Mouse (Mus musculus): ENCODE measurements around the gene Olfr99. TPM values are rescaled to one million over a fixed set of nuclear protein-coding genes. Genes with fewer than 3 reads are reported as not detected.
"Not testable (repeated sequence)": the region's sequence is repeated elsewhere in the genome, so short reads cannot be mapped to it uniquely, and the experiment has no call there.

Olfr99 gene
- polyA plus RNA-seq, 1 experiment = not detected

- no peak for DNase-seq
- TF ChIP-seq POLR2A (IDR thresholded peaks at IDR 0.05; ENCODE audit: borderline replicate concordance, insufficient read depth, low read length) (no peak), CTCF (IDR thresholded peaks at IDR 0.05; ENCODE audit: borderline replicate concordance, insufficient read depth, low read depth, low read length) (no peak)
- WGBS = 65% methylated on average over 8 of the region's 8 CpGs
- H3K27ac ChIP-seq (ENCODE audit: insufficient read depth, low read length) = no peak overlapping the region
- H3K4me3 ChIP-seq (replicated peaks; ENCODE audit: insufficient read depth, low read depth, low read length) = peak overlapping the region; percentile 67
- no peaks in the 10 kb centered on the region for H3K27me3 ChIP-seq (ENCODE audit: control insufficient read depth, insufficient read depth, low read length)
- no peaks in the 10 kb centered on the region for H3K4me1 ChIP-seq (ENCODE audit: control insufficient read depth, insufficient read depth, low read length)
Measured at GRCm38 (mm10) chr17:37270702-37271092, 12.6 kb downstream of the Olfr99 start.

- 1% methylated on average over 26 of the region's 26 CpGs for WGBS
- Histone ChIP-seq H3K4me3 (replicated peaks; ENCODE audit: insufficient read depth, low read depth, low read length) (peak within 1 kb of the TSS; percentile 67), H3K27ac (ENCODE audit: insufficient read depth, low read length) (no peak within 1 kb of the TSS), H3K4me1 (ENCODE audit: control insufficient read depth, insufficient read depth, low read length) (no peaks in the 10 kb centered on the region), H3K27me3 (ENCODE audit: control insufficient read depth, insufficient read depth, low read length) (no peaks in the 10 kb centered on the region)
- TF ChIP-seq POLR2A (IDR thresholded peaks at IDR 0.05; ENCODE audit: borderline replicate concordance, insufficient read depth, low read length) = no peak
- TF ChIP-seq CTCF (IDR thresholded peaks at IDR 0.05; ENCODE audit: borderline replicate concordance, insufficient read depth, low read depth, low read length) = no peak
- DNase-seq = peak; percentile 58 to 70
Measured at GRCm38 (mm10) chr17:37270058-37270701, 13.1 kb downstream of the Olfr99 start, which contains the start of gene H2-M3. TSS of gene H2-M3 (plus strand) at chr17:37270220.

GRCm38 (mm10) chr17:37263626-37264025 is 19.6 kb downstream of the Olfr99 start, which contains the start of gene Olfr98:
TSS of gene Olfr98 (minus strand) at chr17:37263749.
- TF ChIP-seq POLR2A (IDR thresholded peaks at IDR 0.05; ENCODE audit: borderline replicate concordance, insufficient read depth, low read length) (no peak), CTCF (IDR thresholded peaks at IDR 0.05; ENCODE audit: borderline replicate concordance, insufficient read depth, low read depth, low read length) (no peak)
- no peak for DNase-seq
- Histone ChIP-seq H3K27ac (ENCODE audit: insufficient read depth, low read length) (no peak within 1 kb of the TSS), H3K4me1 (ENCODE audit: control insufficient read depth, insufficient read depth, low read length) (no peaks in the 10 kb centered on the region), H3K27me3 (ENCODE audit: control insufficient read depth, insufficient read depth, low read length) (no peaks in the 10 kb centered on the region), H3K4me3 (replicated peaks; ENCODE audit: insufficient read depth, low read depth, low read length) (no peak within 1 kb of the TSS)
- 5% methylated on average over 1 of the region's 1 CpGs for WGBS

- TF ChIP-seq POLR2A (IDR thresholded peaks at IDR 0.05; ENCODE audit: borderline replicate concordance, insufficient read depth, low read length) (no peak), CTCF (IDR thresholded peaks at IDR 0.05; ENCODE audit: borderline replicate concordance, insufficient read depth, low read depth, low read length) (peak; percentile 28; the same call in 1 of the 2 replicates)
- Histone ChIP-seq H3K4me3 (replicated peaks; ENCODE audit: insufficient read depth, low read depth, low read length) (no peak overlapping the region), H3K4me1 (ENCODE audit: control insufficient read depth, insufficient read depth, low read length) (no peaks in the 10 kb centered on the region), H3K27me3 (ENCODE audit: control insufficient read depth, insufficient read depth, low read length) (no peaks in the 10 kb centered on the region), H3K27ac (ENCODE audit: insufficient read depth, low read length) (no peak overlapping the region)
- WGBS = 14% methylated on average over 1 of the region's 1 CpGs
- DNase-seq = no peak
Measured at GRCm38 (mm10) chr17:37250544-37250943, 32.7 kb downstream of the Olfr99 start.

GRCm38 (mm10) chr17:37249460-37249859 is 33.8 kb downstream of the Olfr99 start:
- Histone ChIP-seq H3K4me3 (replicated peaks; ENCODE audit: insufficient read depth, low read depth, low read length) (no peak overlapping the region), H3K27ac (ENCODE audit: insufficient read depth, low read length) (no peak overlapping the region), H3K27me3 (ENCODE audit: control insufficient read depth, insufficient read depth, low read length) (no peaks in the 10 kb centered on the region), H3K4me1 (ENCODE audit: control insufficient read depth, insufficient read depth, low read length) (no peaks in the 10 kb centered on the region)
- TF ChIP-seq POLR2A (IDR thresholded peaks at IDR 0.05; ENCODE audit: borderline replicate concordance, insufficient read depth, low read length) (no peak), CTCF (IDR thresholded peaks at IDR 0.05; ENCODE audit: borderline replicate concordance, insufficient read depth, low read depth, low read length) (no peak)
- no peak for DNase-seq

- Histone ChIP-seq H3K27ac (ENCODE audit: insufficient read depth, low read length) (no peak overlapping the region), H3K4me1 (ENCODE audit: control insufficient read depth, insufficient read depth, low read length) (no peaks in the 10 kb centered on the region), H3K4me3 (replicated peaks; ENCODE audit: insufficient read depth, low read depth, low read length) (no peak overlapping the region), H3K27me3 (ENCODE audit: control insufficient read depth, insufficient read depth, low read length) (no peaks in the 10 kb centered on the region)
- WGBS = 27% methylated on average over 5 of the region's 5 CpGs
- no peak for DNase-seq
- no peak for TF ChIP-seq POLR2A (IDR thresholded peaks at IDR 0.05; ENCODE audit: borderline replicate concordance, insufficient read depth, low read length)
- no peak for TF ChIP-seq CTCF (IDR thresholded peaks at IDR 0.05; ENCODE audit: borderline replicate concordance, insufficient read depth, low read depth, low read length)
Measured at GRCm38 (mm10) chr17:37246715-37247114, 36.5 kb downstream of the Olfr99 start.

- Histone ChIP-seq H3K4me3 (replicated peaks; ENCODE audit: insufficient read depth, low read depth, low read length) (no peak overlapping the region), H3K27ac (ENCODE audit: insufficient read depth, low read length) (no peak overlapping the region), H3K27me3 (ENCODE audit: control insufficient read depth, insufficient read depth, low read length) (no peaks in the 10 kb centered on the region), H3K4me1 (ENCODE audit: control insufficient read depth, insufficient read depth, low read length) (no peaks in the 10 kb centered on the region)
- no peak for DNase-seq
- WGBS = 56% methylated on average over 3 of the region's 3 CpGs
- TF ChIP-seq POLR2A (IDR thresholded peaks at IDR 0.05; ENCODE audit: borderline replicate concordance, insufficient read depth, low read length) = no peak
Measured at GRCm38 (mm10) chr17:37242198-37242597, 41.1 kb downstream of the Olfr99 start.

- WGBS = 86% methylated on average over 2 of the region's 2 CpGs
- not testable (repeated sequence) for DNase-seq; H3K27me3 ChIP-seq (ENCODE audit: control insufficient read depth, insufficient read depth, low read length); H3K4me3 ChIP-seq (replicated peaks; ENCODE audit: insufficient read depth, low read depth, low read length); H3K27ac ChIP-seq (ENCODE audit: insufficient read depth, low read length); H3K4me1 ChIP-seq (ENCODE audit: control insufficient read depth, insufficient read depth, low read length)
Measured at GRCm38 (mm10) chr17:37237230-37237629, 46.0 kb downstream of the Olfr99 start, which contains the start of gene Olfr97. TSS of gene Olfr97 (minus strand) at chr17:37237330.

Other genes starting within 250 kb of the Olfr99 start
- 403 and 405 TPM in 2 replicates for gene Gabbr1, start 237.5 kb downstream of the Olfr99 start, polyA plus RNA-seq (2012; rRNA removed)
- gene Olfr90, start 195.0 kb downstream of the Olfr99 start, polyA plus RNA-seq (2012; rRNA removed) = not detected in 2 replicates
- gene Olfr91, start 185.2 kb downstream of the Olfr99 start, polyA plus RNA-seq (2012; rRNA removed) = not detected in 2 replicates
- not detected in 2 replicates for gene Olfr92, start 163.4 kb downstream of the Olfr99 start, polyA plus RNA-seq (2012; rRNA removed)
- gene Olfr93, start 122.0 kb downstream of the Olfr99 start, polyA plus RNA-seq (2012; rRNA removed) = not detected in 2 replicates
- not detected in 2 replicates for gene Ubd, start 89.6 kb downstream of the Olfr99 start, polyA plus RNA-seq (2012; rRNA removed)
- not detected in 2 replicates for gene Olfr94, start 82.5 kb downstream of the Olfr99 start, polyA plus RNA-seq (2012; rRNA removed)
- 0.03 TPM in 1 of 2 replicates, not detected in the other for gene Olfr95, start 70.3 kb downstream of the Olfr99 start, polyA plus RNA-seq (2012; rRNA removed)
- not detected in 2 replicates for gene Olfr96, start 63.3 kb downstream of the Olfr99 start, polyA plus RNA-seq (2012; rRNA removed)
- gene Olfr97, start 46.1 kb downstream of the Olfr99 start, polyA plus RNA-seq (2012; rRNA removed) = not detected in 2 replicates
- not detected in 2 replicates for gene Olfr98, start 19.7 kb downstream of the Olfr99 start, polyA plus RNA-seq (2012; rRNA removed)
- 2.9 and 3.0 TPM in 2 replicates for gene H2-M3, start 13.2 kb downstream of the Olfr99 start, polyA plus RNA-seq (2012; rRNA removed)
- not detected in 2 replicates for gene Olfr101, start 20.9 kb upstream of the Olfr99 start, polyA plus RNA-seq (2012; rRNA removed)
- gene Olfr102, start 33.6 kb upstream of the Olfr99 start, polyA plus RNA-seq (2012; rRNA removed) = not detected in 2 replicates
- not detected in 2 replicates for gene Olfr103, start 56.2 kb upstream of the Olfr99 start, polyA plus RNA-seq (2012; rRNA removed)
- gene Olfr104-ps, start 76.1 kb upstream of the Olfr99 start, polyA plus RNA-seq (2012; rRNA removed) = not detected in 2 replicates
- not detected in 2 replicates for gene Olfr105-ps, start 95.6 kb upstream of the Olfr99 start, polyA plus RNA-seq (2012; rRNA removed)
- gene Olfr106-ps, start 106.9 kb upstream of the Olfr99 start, polyA plus RNA-seq (2012; rRNA removed) = not detected in 2 replicates
- not detected in 2 replicates for gene Olfr107, start 115.8 kb upstream of the Olfr99 start, polyA plus RNA-seq (2012; rRNA removed)
- gene Olfr108, start 162.0 kb upstream of the Olfr99 start, polyA plus RNA-seq (2012; rRNA removed) = not detected in 2 replicates
- not detected in 2 replicates for gene Olfr109, start 175.5 kb upstream of the Olfr99 start, polyA plus RNA-seq (2012; rRNA removed)
- gene H2-M2, start 200.1 kb upstream of the Olfr99 start, polyA plus RNA-seq (2012; rRNA removed) = not detected in 2 replicates
- not detected in 2 replicates for gene Olfr110, start 209.0 kb upstream of the Olfr99 start, polyA plus RNA-seq (2012; rRNA removed)
- 0.10 TPM in 1 of 2 replicates, not detected in the other for gene Olfr111, start 224.6 kb upstream of the Olfr99 start, polyA plus RNA-seq (2012; rRNA removed)

Measured in cerebellum, adult 2 months (tissue).